Mouse (Mus musculus): ENCODE measurements around the gene Pkd1l1.

GRCm38 (mm10) chr11:9008761-9009160 is 35.7 kb upstream of the Pkd1l1 start:
- TF ChIP-seq CEBPB (IDR thresholded peaks at IDR 0.05; ENCODE audit: insufficient read depth, poor library complexity, severe bottlenecking) = no peak
- no peak for TF ChIP-seq USF1 (IDR thresholded peaks at IDR 0.05; ENCODE audit: low read depth)
- no peak for TF ChIP-seq REST (IDR thresholded peaks at IDR 0.05; ENCODE audit: insufficient read depth, insufficient read length)
- TF ChIP-seq POLR2A (IDR thresholded peaks at IDR 0.05; ENCODE audit: insufficient read length, low read depth) = no peak
- no peak for TF ChIP-seq E2F4 (IDR thresholded peaks at IDR 0.05; ENCODE audit: insufficient read depth)
- TF ChIP-seq MAX (IDR thresholded peaks at IDR 0.05; ENCODE audit: low read depth) = no peak
- no peak for TF ChIP-seq POLR2AphosphoS2 (IDR thresholded peaks at IDR 0.05; ENCODE audit: insufficient read length, low read depth)
- TF ChIP-seq SRF (IDR thresholded peaks at IDR 0.05; ENCODE audit: control insufficient read depth, insufficient read length, low read depth) = no peak

All from myocyte (in vitro differentiated cells).